ENCODE assay signal across 13 mouse cellular contexts in the genomic region with DNA sequence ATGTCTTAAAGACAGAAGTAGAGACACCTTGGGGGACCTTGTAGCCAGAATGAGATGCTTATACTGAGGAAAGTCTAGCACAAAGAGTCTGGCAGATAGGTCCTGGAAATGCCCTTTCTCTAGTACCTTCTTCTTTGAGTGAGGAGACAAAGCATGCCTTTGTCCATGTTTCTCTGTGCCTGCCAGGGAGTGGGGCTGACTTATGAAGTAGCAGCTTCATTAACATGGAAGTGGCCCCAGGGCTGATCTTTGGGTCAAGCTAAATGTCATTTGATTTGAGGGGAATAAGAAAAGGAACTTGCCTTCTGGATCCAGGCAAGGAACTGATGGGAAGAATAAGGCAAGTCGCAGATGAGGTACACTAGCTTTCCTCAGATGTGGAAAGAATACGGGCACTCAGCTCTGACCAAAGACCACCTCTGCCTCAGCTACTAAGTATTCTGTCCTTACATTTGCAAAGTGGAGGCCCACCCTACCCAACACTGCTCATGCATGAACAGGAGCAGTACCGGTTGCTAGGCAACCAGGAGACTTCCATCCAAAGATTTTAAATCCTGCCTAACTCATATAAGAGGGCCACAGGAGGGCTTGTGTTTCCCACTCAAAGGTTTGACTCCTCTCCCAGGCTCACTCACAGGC.
DNase-seq lines count a peak whose midpoint lies in the region; ATAC-seq and TF ChIP-seq lines count a peak whose summit lies in the region.
"Had no signal": no experiment of that assay in that cellular context is flagged by ENCODE, and none has a peak within 500 bp of the region (broad histone marks: within the 10 kb centered on the region; RNA-seq: fewer than 3 reads in every experiment).

No protein-coding gene starts in this region.

- H3K4me1 ChIP-seq in kidney, postnatal 0 days (replicated peaks; ENCODE audit: insufficient read depth, low read length), result no peaks in the 10 kb centered on the region
- peaks cover 20% of the 10 kb centered on the region for H3K4me1 ChIP-seq in forebrain, embryonic 10.5 days
- H3K4me1 ChIP-seq in hindbrain, postnatal 0 days (ENCODE audit: insufficient read depth, low read length), result no peaks in the 10 kb centered on the region
- H3K4me1 ChIP-seq in neural tube, embryonic 15.5 days, result peaks cover 6% of the 10 kb centered on the region; the same call in 1 of the 2 replicates
- H3K4me1 ChIP-seq: megakaryocyte, embryonic 14.5 days had no signal

- ATAC-seq in kidney, postnatal 0 days (replicated peaks; ENCODE audit: low FRiP score, low read depth), result peak; percentile 59
- ATAC-seq in hindbrain, postnatal 0 days, result peak; percentile 97
- ATAC-seq in neural tube, embryonic 15.5 days (ENCODE audit: low FRiP score), result peak; percentile 91
- ATAC-seq: inflammation-experienced regulatory T-cells, adult 6 months had no signal

- H3K4me2 ChIP-seq in kidney, postnatal 0 days (ENCODE audit: low read length), result no peak overlapping the region
- H3K4me2 ChIP-seq in hindbrain, postnatal 0 days (ENCODE audit: low read depth, low read length), result no peak overlapping the region
- H3K4me2 ChIP-seq in neural tube, embryonic 15.5 days, result no peak overlapping the region

- no peak overlapping the region for H3K4me3 ChIP-seq in kidney, postnatal 0 days (replicated peaks; ENCODE audit: low read depth, low read length)
- no peak overlapping the region for H3K4me3 ChIP-seq in forebrain, embryonic 10.5 days
- H3K4me3 ChIP-seq in hindbrain, postnatal 0 days (ENCODE audit: low read length), result no peak overlapping the region
- H3K4me3 ChIP-seq in neural tube, embryonic 15.5 days (replicated peaks), result no peak overlapping the region
- H3K4me3 ChIP-seq: megakaryocyte, embryonic 14.5 days had no signal

- H3K27me3 ChIP-seq in kidney, postnatal 0 days (ENCODE audit: insufficient read depth, low read length), result no peaks in the 10 kb centered on the region
- no peaks in the 10 kb centered on the region for H3K27me3 ChIP-seq in forebrain, embryonic 10.5 days (ENCODE audit: poor library complexity, severe bottlenecking)
- H3K27me3 ChIP-seq in hindbrain, postnatal 0 days (ENCODE audit: insufficient read depth, low read length), result no peaks in the 10 kb centered on the region
- no peaks in the 10 kb centered on the region for H3K27me3 ChIP-seq in neural tube, embryonic 15.5 days (replicated peaks)
- H3K27me3 ChIP-seq: megakaryocyte, embryonic 14.5 days had no signal

- H3K9me3 ChIP-seq in kidney, postnatal 0 days (replicated peaks; ENCODE audit: low read length), result no peaks in the 10 kb centered on the region
- no peaks in the 10 kb centered on the region for H3K9me3 ChIP-seq in forebrain, embryonic 10.5 days
- no peaks in the 10 kb centered on the region for H3K9me3 ChIP-seq in hindbrain, postnatal 0 days (ENCODE audit: low read length)
- no peaks in the 10 kb centered on the region for H3K9me3 ChIP-seq in neural tube, embryonic 15.5 days (replicated peaks)

- no peak for TF ChIP-seq CTCF in kidney, postnatal 0 days (IDR thresholded peaks at IDR 0.05; ENCODE audit: low read depth)
- TF ChIP-seq CTCF in hindbrain, postnatal 0 days (IDR thresholded peaks at IDR 0.05; ENCODE audit: low read depth), result no peak

- H3K27ac ChIP-seq in kidney, postnatal 0 days, result no peak overlapping the region
- H3K27ac ChIP-seq in forebrain, embryonic 10.5 days, result peak overlapping the region; percentile 67
- H3K27ac ChIP-seq in hindbrain, postnatal 0 days, result no peak overlapping the region
- no peak overlapping the region for H3K27ac ChIP-seq in neural tube, embryonic 15.5 days (replicated peaks)
- H3K27ac ChIP-seq: stomach, postnatal 0 days had no signal

- 80% methylated on average over 3 of the region's 3 CpGs for WGBS in kidney, postnatal 0 days
- WGBS in forebrain, embryonic 10.5 days, result 52% methylated on average over 3 of the region's 3 CpGs
- 19% methylated on average over 3 of the region's 3 CpGs for WGBS in hindbrain, postnatal 0 days
- WGBS in neural tube, embryonic 15.5 days, result 53% methylated on average over 3 of the region's 3 CpGs

- no peaks in the 10 kb centered on the region for H3K36me3 ChIP-seq in kidney, postnatal 0 days (ENCODE audit: insufficient read depth, low read length)
- no peaks in the 10 kb centered on the region for H3K36me3 ChIP-seq in forebrain, embryonic 10.5 days (replicated peaks)
- H3K36me3 ChIP-seq in hindbrain, postnatal 0 days (ENCODE audit: insufficient read depth, low read length), result no peaks in the 10 kb centered on the region
- no peaks in the 10 kb centered on the region for H3K36me3 ChIP-seq in neural tube, embryonic 15.5 days

- DNase-seq in kidney, postnatal 0 days (ENCODE audit: low spot score), result no peak
- DNase-seq in kidney, adult 8-10 months, result no peak
- peak; percentile 46 for DNase-seq in forebrain, embryonic 10.5 days (ENCODE audit: extremely low spot score, low spot score)
- DNase-seq in hindbrain, postnatal 0 days (ENCODE audit: low spot score), result peak; percentile 79
- DNase-seq in cerebellum, adult 9-11 months, result no peak
- DNase-seq in gastrocnemius, postnatal 4 days (ENCODE audit: low spot score in 2 of 2), result no peak
- no peak for DNase-seq in ovary, postnatal 14 days (ENCODE audit: low spot score)
- DNase-seq: liver; right cerebral cortex, adult 18-20 months had no signal

- no peak overlapping the region for H3K9ac ChIP-seq in kidney, postnatal 0 days (ENCODE audit: low read depth, low read length)
- no peak overlapping the region for H3K9ac ChIP-seq in hindbrain, postnatal 0 days (replicated peaks; ENCODE audit: low read length)
- H3K9ac ChIP-seq in neural tube, embryonic 15.5 days (replicated peaks), result no peak overlapping the region

Comparison
In these comparisons a context has a peak if more than half of its experiments do, and no peak if none do; other contexts are left out.
1. DNase-seq: peak in forebrain, embryonic 10.5 days (single experiment) and hindbrain, postnatal 0 days (single experiment); none in kidney, postnatal 0 days (single experiment), kidney, adult 8-10 months (0 of 2), cerebellum, adult 9-11 months (single experiment), gastrocnemius, postnatal 4 days (0 of 2) and ovary, postnatal 14 days (single experiment).
2. Peak in every context shown above with its lines, with median percentiles within 50 percentile points of each other: ATAC-seq.